22 mouse cellular contexts compared by ENCODE assay signal in the genomic region with DNA sequence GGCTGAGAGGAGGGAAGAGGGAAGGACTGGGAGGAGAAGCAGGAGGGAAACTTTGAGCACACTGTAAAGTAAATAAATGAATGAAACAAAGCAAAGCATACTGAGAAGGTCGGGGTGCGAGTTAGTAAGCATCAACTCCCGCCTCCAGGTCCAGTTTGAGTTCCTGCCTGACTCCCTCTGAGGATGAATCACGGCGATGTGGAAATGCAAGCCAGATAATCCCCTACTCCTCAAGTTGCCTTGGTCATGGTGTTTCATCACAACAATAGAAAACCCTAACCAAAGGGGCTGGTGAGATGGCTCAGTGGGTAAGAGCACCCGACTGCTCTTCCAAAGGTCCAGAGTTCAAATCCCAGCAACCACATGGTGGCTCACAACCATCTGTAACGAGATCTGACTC. TPM values are rescaled to one million over a fixed set of nuclear protein-coding genes. Genes with fewer than 3 reads are reported as not detected.
DNase-seq lines count a peak whose midpoint lies in the region; ATAC-seq lines count a peak whose summit lies in the region.
"Had no signal": no experiment of that assay in that cellular context is flagged by ENCODE, and none has a peak within 500 bp of the region (broad histone marks: within the 10 kb centered on the region; RNA-seq: fewer than 3 reads in every experiment).

No protein-coding gene starts in this region.

- H3K36me3 ChIP-seq in kidney, embryonic 16.5 days (ENCODE audit: insufficient read depth, low read length): peaks cover 60% of the 10 kb centered on the region

- H3K4me2 ChIP-seq in kidney, embryonic 16.5 days (replicated peaks; ENCODE audit: low read depth, low read length): no peak overlapping the region
- H3K4me2 ChIP-seq: embryonic facial prominence, embryonic 12.5 days; embryonic facial prominence, embryonic 15.5 days; heart, embryonic 11.5 days; hindbrain, embryonic 12.5 days; hindbrain, embryonic 15.5 days had no signal

- 74% methylated on average over 7 of the region's 7 CpGs for WGBS in kidney, embryonic 16.5 days

- H3K4me1 ChIP-seq in kidney, embryonic 16.5 days (ENCODE audit: insufficient read depth, low read length): peaks cover 5% of the 10 kb centered on the region; the same call in 1 of the 2 replicates
- H3K4me1 ChIP-seq: embryonic facial prominence, embryonic 12.5 days; embryonic facial prominence, embryonic 15.5 days; hindbrain, embryonic 12.5 days; hindbrain, embryonic 15.5 days had no signal

- H3K9ac ChIP-seq in kidney, embryonic 16.5 days (replicated peaks; ENCODE audit: low read length): no peak overlapping the region
- H3K9ac ChIP-seq: embryonic facial prominence, embryonic 12.5 days; embryonic facial prominence, embryonic 15.5 days; forebrain, postnatal 0 days; hindbrain, embryonic 12.5 days; hindbrain, embryonic 15.5 days had no signal

- no peaks in the 10 kb centered on the region for H3K9me3 ChIP-seq in kidney, embryonic 16.5 days (ENCODE audit: low read length)
- H3K9me3 ChIP-seq: embryonic facial prominence, embryonic 12.5 days; embryonic facial prominence, embryonic 15.5 days; hindbrain, embryonic 12.5 days; hindbrain, embryonic 15.5 days had no signal

- H3K4me3 ChIP-seq in kidney, embryonic 16.5 days (ENCODE audit: low read length): no peak overlapping the region
- H3K4me3 ChIP-seq: embryonic facial prominence, embryonic 12.5 days; embryonic facial prominence, embryonic 15.5 days; gastrocnemius, adult 2 months; hindbrain, embryonic 12.5 days; hindbrain, embryonic 15.5 days had no signal

- no peak for ATAC-seq in kidney, embryonic 16.5 days (ENCODE audit: low FRiP score, low TSS enrichment)
- ATAC-seq: forebrain, embryonic 14.5 days; forebrain, postnatal 0 days had no signal

- no peaks in the 10 kb centered on the region for H3K27me3 ChIP-seq in kidney, embryonic 16.5 days (ENCODE audit: insufficient read depth, low read length)
- H3K27me3 ChIP-seq: embryonic facial prominence, embryonic 12.5 days; embryonic facial prominence, embryonic 15.5 days; hindbrain, embryonic 12.5 days; hindbrain, embryonic 15.5 days had no signal

- H3K27ac ChIP-seq in kidney, embryonic 16.5 days (ENCODE audit: low read length): peak overlapping the region; percentile 87
- H3K27ac ChIP-seq: embryonic facial prominence, embryonic 12.5 days; embryonic facial prominence, embryonic 15.5 days; gastrocnemius, adult 2 months; hindbrain, embryonic 12.5 days; hindbrain, embryonic 15.5 days had no signal

- peak; percentile 55 for DNase-seq in adrenal gland, postnatal 14 days
- no peak for DNase-seq in adrenal gland, postnatal 10 days
- no peak for DNase-seq in kidney, postnatal 25 days
- DNase-seq in 3T3-L1 (ENCODE audit: low read depth, low spot score) (peak; percentile 55), NIH3T3 (ENCODE audit: low read depth) (peak; percentile 83)
- no peak for DNase-seq in cerebellum, postnatal 4 days (ENCODE audit: low spot score in 2 of 2)
- DNase-seq in thymus, postnatal 4 days: no peak
- DNase-seq: adrenal gland, postnatal 25 days; cerebellum, adult 18-20 months; cerebellum, adult 9-10 months; cerebellum, postnatal 14 days; forebrain, postnatal 0 days; gastrocnemius, adult 2 months; gastrocnemius, postnatal 14 days; heart, adult 11 months had no signal

RNA-seq across cellular contexts. Expression of a gene that starts 8.0 kb away (rescaled TPM):
- 28.1 and 31.0 TPM in 2 replicates for total RNA-seq in adrenal gland, postnatal 14 days (2021)
- 10 to 100 TPM; 26.5 to 34.4 TPM for total RNA-seq in adrenal gland, postnatal 10 days (2021)
- polyA plus RNA-seq in kidney, embryonic 16.5 days (2015; fragmentation: Nextera tagmentation; extraction: Ambion mirVana): 38.7 and 45.6 TPM in 2 replicates

RNA-seq across cellular contexts. Expression of a gene that starts 22.6 kb away (rescaled TPM):
- 16.7 and 20.0 TPM in 2 replicates for total RNA-seq in adrenal gland, postnatal 14 days (2021)
- total RNA-seq in adrenal gland, postnatal 10 days (2021): 10 to 100 TPM; 17.8 to 24.4 TPM
- polyA plus RNA-seq in kidney, embryonic 16.5 days (2015; fragmentation: Nextera tagmentation; extraction: Ambion mirVana): 85.0 and 85.9 TPM in 2 replicates

RNA-seq across cellular contexts. Expression of a gene that starts 22.8 kb away (rescaled TPM):
- 150 and 199 TPM in 2 replicates for total RNA-seq in adrenal gland, postnatal 14 days (2021)
- 100 to 1,000 TPM; 177 to 242 TPM for total RNA-seq in adrenal gland, postnatal 10 days (2021)
- polyA plus RNA-seq in kidney, embryonic 16.5 days (2015; fragmentation: Nextera tagmentation; extraction: Ambion mirVana): 46.1 and 48.8 TPM in 2 replicates

RNA-seq across cellular contexts. Expression of a gene that starts 37.3 kb away (rescaled TPM):
- 90.7 and 95.0 TPM in 2 replicates for total RNA-seq in adrenal gland, postnatal 14 days (2021)
- 10 to 100 TPM; 86.8 to 94.1 TPM for total RNA-seq in adrenal gland, postnatal 10 days (2021)
- 119 and 120 TPM in 2 replicates for polyA plus RNA-seq in kidney, embryonic 16.5 days (2015; fragmentation: Nextera tagmentation; extraction: Ambion mirVana)

RNA-seq across cellular contexts. Expression of a gene that starts 45.1 kb away (rescaled TPM):
- total RNA-seq in adrenal gland, postnatal 14 days (2021): 8.6 and 10.2 TPM in 2 replicates
- 1 to 10 TPM; 6.3 to 8.1 TPM for total RNA-seq in adrenal gland, postnatal 10 days (2021)
- polyA plus RNA-seq in kidney, embryonic 16.5 days (2015; fragmentation: Nextera tagmentation; extraction: Ambion mirVana): 4.9 and 6.3 TPM in 2 replicates

Comparison
In these comparisons a context has a peak if more than half of its experiments do, and no peak if none do; other contexts are left out.
1. DNase-seq: peak in adrenal gland, postnatal 14 days (single experiment), 3T3-L1 (single experiment) and NIH3T3 (single experiment); none in adrenal gland, postnatal 10 days (single experiment), kidney, postnatal 25 days (0 of 2), cerebellum, postnatal 4 days (0 of 2) and thymus, postnatal 4 days (single experiment).